Mouse (Mus musculus) forebrain, embryonic 11.5 days (tissue): ENCODE results near the gene Bcar3. TPM values are rescaled to one million over a fixed set of nuclear protein-coding genes. Genes with fewer than 3 reads are reported as not detected.

Experiments
- ATAC-seq: fragments of 200-750 bp; cut with Nextera tagmentation; replicated peaks from 2 replicates; pipeline ENCODE4 v1.8.0; 2017; ENCODE audit warnings: moderate TSS enrichment; ENCODE audit not compliant: low FRiP score
- DNase-seq: peaks from one replicate; pipeline ENCODE4 v3.0.0-alpha.2; 2017; ENCODE audit warnings: low spot score
- H3K27ac ChIP-seq: fragments of 300-500 bp; sonication (generic); 2 replicates; pipeline ENCODE4 v1.5.1; 2014; ENCODE audit warnings: low read depth, low read length
- H3K27me3 ChIP-seq: fragments of 300-500 bp; sonication (generic); 2 replicates; pipeline ENCODE4 v1.6.1; 2014; ENCODE audit warnings: mild to moderate bottlenecking, low read length, mixed read lengths; ENCODE audit not compliant: control insufficient read depth, insufficient read depth
- H3K36me3 ChIP-seq: fragments of 300-500 bp; sonication (generic); 2 replicates; pipeline ENCODE4 v1.6.1; 2014; ENCODE audit warnings: mild to moderate bottlenecking, low read length, moderate library complexity, mixed read lengths; ENCODE audit not compliant: control insufficient read depth, insufficient read depth
- H3K4me1 ChIP-seq: fragments of 300-500 bp; sonication (generic); replicated peaks from 2 replicates; pipeline ENCODE4 v1.6.1; 2014; ENCODE audit warnings: low read length, mixed read lengths; ENCODE audit not compliant: control insufficient read depth, insufficient read depth
- H3K4me2 ChIP-seq: fragments of 300-500 bp; sonication (generic); 2 replicates; pipeline ENCODE4 v1.6.1; 2014; ENCODE audit warnings: low read depth, mild to moderate bottlenecking, low read length, moderate library complexity, mixed read lengths; ENCODE audit not compliant: severe bottlenecking
- H3K4me3 ChIP-seq: fragments of 300-500 bp; sonication (generic); 2 replicates; pipeline ENCODE4 v1.5.1; 2014; ENCODE audit warnings: low read depth, low read length
- H3K9ac ChIP-seq: fragments of 300-500 bp; sonication (generic); 2 replicates; pipeline ENCODE4 v1.6.1; 2014; ENCODE audit warnings: low read length
- H3K9me3 ChIP-seq: fragments of 300-500 bp; sonication (generic); 2 replicates; pipeline ENCODE4 v1.6.1; 2016; ENCODE audit warnings: low read length, mixed read lengths; ENCODE audit not compliant: control insufficient read depth
- WGBS: fragments of 180-500 bp; shearing (Covaris S2); extraction: QIAGEN DNeasy Blood & Tissue Kit; methylation state at CpG from one replicate; pipeline ENCODE4 v1.1.7; 2014; 5-methylcytosine and 5-hydroxymethylcytosine counted together
- polyA plus RNA-seq: library from polyadenylated mRNA; unstranded; fragments of >200 nt; fragmentation: Nextera tagmentation; extraction: Ambion mirVana; gene quantifications from 2 replicates; pipeline ENCODE4 v1.2.1, GENCODE M21; 2014

Bcar3 gene
- polyA plus RNA-seq, 1 experiment from 2014 or later: 12.5 TPM

DNA sequence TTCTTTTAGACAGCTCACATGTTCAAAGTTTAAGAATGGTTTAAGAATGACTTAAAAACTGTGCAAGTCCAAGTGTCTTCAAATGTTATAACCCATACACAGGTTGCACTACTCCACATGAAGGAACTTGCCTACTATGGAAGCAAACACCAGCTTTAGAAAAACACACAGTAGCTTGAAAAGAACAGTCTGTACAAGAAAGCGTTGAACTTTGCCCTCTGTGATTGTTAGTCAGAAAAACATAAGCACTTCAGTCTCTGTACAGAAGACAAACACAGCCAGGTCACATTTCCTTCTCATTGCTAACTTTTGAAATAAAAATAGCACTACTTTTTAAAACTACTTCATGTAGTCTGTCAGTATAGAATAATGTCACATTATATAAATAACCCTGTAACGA is 244.9 kb downstream of the Bcar3 start:
- ATAC-seq: no peak
- WGBS: 93% methylated on average over 2 of the region's 2 CpGs
- no peak for DNase-seq

GRCm38 (mm10) chr3:122539961-122540690 is 246.2 kb downstream of the Bcar3 start:
- DNase-seq (no peak), ATAC-seq (no peak)
- Histone ChIP-seq H3K36me3 (no peaks in the 10 kb centered on the region; the same call in 1 of the 2 replicates), H3K27me3 (no peaks in the 10 kb centered on the region), H3K27ac (no peak overlapping the region), H3K4me2 (no peak overlapping the region), H3K4me3 (no peak overlapping the region), H3K4me1 (no peaks in the 10 kb centered on the region), H3K9ac (no peak overlapping the region), H3K9me3 (no peaks in the 10 kb centered on the region)
- WGBS: 92% methylated on average over 17 of the region's 17 CpGs

More for the DNA sequence above, 244.9 kb downstream of the Bcar3 start:
- Histone ChIP-seq H3K36me3 (no peaks in the 10 kb centered on the region; the same call in 1 of the 2 replicates), H3K27me3 (no peaks in the 10 kb centered on the region), H3K27ac (no peak overlapping the region), H3K4me2 (no peak overlapping the region), H3K4me1 (no peaks in the 10 kb centered on the region), H3K4me3 (no peak overlapping the region), H3K9me3 (no peaks in the 10 kb centered on the region), H3K9ac (no peak overlapping the region)

DNA sequence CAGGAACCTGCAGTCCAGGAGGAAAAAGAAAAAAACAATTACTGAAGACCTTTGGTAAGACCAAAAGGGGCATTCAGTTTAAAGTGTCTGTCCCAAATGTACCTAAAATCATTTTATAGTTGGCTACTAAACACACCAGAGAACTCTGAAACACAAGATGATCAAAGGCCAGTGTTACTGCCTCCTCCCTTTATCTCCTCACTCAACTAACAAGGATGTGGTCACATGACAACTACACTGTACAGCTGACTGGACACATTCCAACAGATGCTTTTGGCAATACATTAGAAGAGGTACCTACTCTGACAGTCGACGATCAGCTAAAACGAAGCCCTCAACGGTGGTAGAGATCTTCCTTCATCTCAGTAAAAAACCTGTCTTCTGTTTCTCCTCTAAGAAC is 247.0 kb downstream of the Bcar3 start:
- DNase-seq (no peak), ATAC-seq (no peak)
- Histone ChIP-seq H3K36me3 (no peaks in the 10 kb centered on the region; the same call in 1 of the 2 replicates), H3K27me3 (no peaks in the 10 kb centered on the region), H3K9ac (no peak overlapping the region), H3K27ac (no peak overlapping the region), H3K9me3 (no peaks in the 10 kb centered on the region), H3K4me1 (no peaks in the 10 kb centered on the region), H3K4me2 (no peak overlapping the region), H3K4me3 (no peak overlapping the region)
- WGBS: 90% methylated on average over 4 of the region's 4 CpGs

DNA sequence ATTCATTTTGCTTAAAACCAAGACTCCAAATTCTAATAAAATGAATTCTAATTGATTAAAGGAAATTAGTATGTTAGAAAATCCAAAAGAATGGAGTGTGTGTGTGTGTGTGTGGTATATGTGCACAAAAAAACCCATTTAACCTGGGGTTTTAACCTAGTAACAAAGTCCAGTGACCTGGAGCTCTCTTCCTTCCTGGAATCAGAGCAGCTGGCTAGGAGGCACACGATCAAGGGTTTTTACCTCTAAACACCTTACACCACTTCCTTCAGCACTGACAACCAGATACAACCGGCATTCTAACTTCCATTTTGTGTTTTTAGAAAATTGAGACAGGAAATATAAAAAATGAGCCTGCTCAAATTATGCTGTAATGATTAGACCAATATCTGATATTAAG is 251.4 kb downstream of the Bcar3 start:
- no peak overlapping the region for H3K4me2 ChIP-seq
- no peak overlapping the region for H3K9ac ChIP-seq
- peaks cover 2% of the 10 kb centered on the region; the same call in 1 of the 2 replicates for H3K36me3 ChIP-seq
- H3K9me3 ChIP-seq: no peaks in the 10 kb centered on the region
- 89% methylated on average over 2 of the region's 2 CpGs for WGBS
- ATAC-seq (no peak), DNase-seq (no peak)
- no peaks in the 10 kb centered on the region for H3K27me3 ChIP-seq
- H3K4me3 ChIP-seq: no peak overlapping the region
- no peak overlapping the region for H3K27ac ChIP-seq
- no peaks in the 10 kb centered on the region for H3K4me1 ChIP-seq

GRCm38 (mm10) chr3:122547469-122547868 is 253.5 kb downstream of the Bcar3 start:
- Histone ChIP-seq H3K9me3 (no peaks in the 10 kb centered on the region), H3K27me3 (no peaks in the 10 kb centered on the region), H3K27ac (no peak overlapping the region), H3K36me3 (peaks cover 2% of the 10 kb centered on the region; the same call in 1 of the 2 replicates), H3K4me2 (no peak overlapping the region), H3K4me1 (no peaks in the 10 kb centered on the region), H3K4me3 (no peak overlapping the region), H3K9ac (no peak overlapping the region)
- no peak for ATAC-seq
- WGBS: 88% methylated on average over 4 of the region's 4 CpGs
- DNase-seq: no peak

GRCm38 (mm10) chr3:122551174-122551573 is 257.2 kb downstream of the Bcar3 start:
- Histone ChIP-seq H3K9me3 (no peaks in the 10 kb centered on the region), H3K9ac (no peak overlapping the region), H3K4me2 (no peak overlapping the region), H3K4me1 (no peaks in the 10 kb centered on the region), H3K36me3 (peaks cover 2% of the 10 kb centered on the region; the same call in 1 of the 2 replicates), H3K27ac (no peak overlapping the region), H3K4me3 (no peak overlapping the region), H3K27me3 (no peaks in the 10 kb centered on the region)
- WGBS: 96% methylated on average over 3 of the region's 3 CpGs
- ATAC-seq: no peak
- no peak for DNase-seq

GRCm38 (mm10) chr3:122557766-122558165 is 263.8 kb downstream of the Bcar3 start:
- Histone ChIP-seq H3K4me2 (no peak overlapping the region), H3K27ac (no peak overlapping the region), H3K9me3 (no peaks in the 10 kb centered on the region), H3K4me3 (no peak overlapping the region), H3K36me3 (no peaks in the 10 kb centered on the region), H3K4me1 (no peaks in the 10 kb centered on the region), H3K9ac (no peak overlapping the region), H3K27me3 (no peaks in the 10 kb centered on the region)
- no peak for DNase-seq
- 72% methylated on average over 2 of the region's 2 CpGs for WGBS
- no peak for ATAC-seq

DNA sequence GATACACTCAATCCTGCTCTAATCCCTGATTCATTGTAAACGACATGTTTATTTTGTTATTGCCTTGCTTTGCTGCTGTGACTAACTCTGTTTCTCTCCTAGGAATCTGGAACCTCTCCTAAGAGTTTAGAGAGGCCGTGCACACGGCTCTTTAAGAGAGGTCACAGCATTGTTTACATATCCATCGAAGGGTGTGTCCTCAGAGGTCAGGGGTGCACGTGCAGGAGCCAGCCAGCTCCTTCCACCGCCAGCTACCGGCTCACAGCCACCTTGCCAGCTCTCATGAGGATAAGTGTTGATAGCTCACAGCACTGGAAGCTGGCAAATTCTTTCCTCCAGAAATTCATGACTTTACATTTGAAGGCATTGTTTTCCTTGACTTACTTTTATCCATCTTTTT is 271.3 kb downstream of the Bcar3 start:
- Histone ChIP-seq H3K9ac (no peak overlapping the region), H3K27me3 (no peaks in the 10 kb centered on the region), H3K27ac (no peak overlapping the region), H3K4me3 (no peak overlapping the region), H3K36me3 (no peaks in the 10 kb centered on the region), H3K9me3 (no peaks in the 10 kb centered on the region), H3K4me2 (no peak overlapping the region), H3K4me1 (no peaks in the 10 kb centered on the region)
- ATAC-seq: no peak
- 59% methylated on average over 7 of the region's 7 CpGs for WGBS
- DNase-seq: no peak

GRCm38 (mm10) chr3:122566112-122566511 is 272.2 kb downstream of the Bcar3 start:
- H3K4me2 ChIP-seq: no peak overlapping the region
- H3K27me3 ChIP-seq: no peaks in the 10 kb centered on the region
- H3K9me3 ChIP-seq: no peaks in the 10 kb centered on the region
- WGBS: 92% methylated on average over 3 of the region's 3 CpGs
- ATAC-seq (no peak), DNase-seq (no peak)
- H3K36me3 ChIP-seq: no peaks in the 10 kb centered on the region
- no peak overlapping the region for H3K4me3 ChIP-seq
- no peaks in the 10 kb centered on the region for H3K4me1 ChIP-seq
- no peak overlapping the region for H3K27ac ChIP-seq
- no peak overlapping the region for H3K9ac ChIP-seq
